Mouse (Mus musculus) Muller cell, postnatal 12 days (primary cell): ENCODE data around the gene Zfr.
A peak's percentile ranks its signal among the peaks of the same experiment; 100 is the strongest.

Source experiments
- DNase-seq: peaks from one replicate; pipeline ENCODE4 v3.0.0-alpha.2; 2015; ENCODE audit errors: inconsistent ontology term

Zfr gene

GRCm38 (mm10) chr15:12117242-12118092, at the start of gene Zfr:
Gene Zfr, plus strand, starts transcription at chr15:12117831.
- peak; percentile 95 for DNase-seq

- DNase-seq: no peak
Observed at GRCm38 (mm10) chr15:12067971-12068370, 49.7 kb upstream of the Zfr start.

DNA sequence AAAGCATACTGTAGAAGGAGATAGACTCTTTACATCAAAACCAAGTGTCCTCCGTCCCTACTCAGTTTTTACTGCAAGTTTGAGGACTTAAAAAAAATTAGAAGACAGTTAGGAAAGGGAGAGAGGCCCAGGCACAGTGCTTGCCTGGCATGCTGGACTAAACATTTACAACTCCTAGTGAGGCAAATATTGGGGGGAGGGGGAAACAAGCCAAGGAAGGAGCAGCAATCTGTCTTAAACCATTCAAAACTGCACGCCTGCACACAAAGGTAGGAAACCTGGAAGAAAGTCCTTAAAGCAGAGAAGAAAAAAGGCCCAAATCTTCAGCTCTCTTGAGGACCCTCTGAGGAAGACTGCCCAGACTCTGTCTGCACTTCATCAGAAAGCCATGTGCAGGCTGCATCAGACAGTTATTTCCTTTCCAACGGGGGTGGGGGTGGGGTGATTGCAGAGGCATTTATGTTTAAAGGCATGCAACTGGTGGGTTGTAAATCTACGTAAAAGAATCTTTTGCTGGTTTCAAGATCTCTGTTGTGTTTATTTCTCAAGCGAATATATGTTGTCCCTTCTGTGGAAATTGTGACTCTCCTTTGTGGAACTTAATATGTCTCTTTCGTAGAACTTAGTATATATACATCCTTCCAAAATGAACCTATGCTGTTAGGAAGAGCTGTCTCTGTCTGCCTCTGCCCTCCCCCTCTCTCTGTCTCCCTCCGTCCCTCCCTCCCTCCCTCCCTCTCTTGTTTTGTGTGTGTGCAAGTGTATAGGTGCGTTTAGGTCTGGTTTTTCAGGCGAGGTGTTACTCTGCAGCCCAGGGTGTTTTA, 49.0 kb upstream of the Zfr start:
- no peak for DNase-seq

GRCm38 (mm10) chr15:12072709-12073336, 44.8 kb upstream of the Zfr start:
- DNase-seq: no peak

- DNase-seq: no peak
Observed at GRCm38 (mm10) chr15:12074426-12074825, 43.2 kb upstream of the Zfr start.

DNA sequence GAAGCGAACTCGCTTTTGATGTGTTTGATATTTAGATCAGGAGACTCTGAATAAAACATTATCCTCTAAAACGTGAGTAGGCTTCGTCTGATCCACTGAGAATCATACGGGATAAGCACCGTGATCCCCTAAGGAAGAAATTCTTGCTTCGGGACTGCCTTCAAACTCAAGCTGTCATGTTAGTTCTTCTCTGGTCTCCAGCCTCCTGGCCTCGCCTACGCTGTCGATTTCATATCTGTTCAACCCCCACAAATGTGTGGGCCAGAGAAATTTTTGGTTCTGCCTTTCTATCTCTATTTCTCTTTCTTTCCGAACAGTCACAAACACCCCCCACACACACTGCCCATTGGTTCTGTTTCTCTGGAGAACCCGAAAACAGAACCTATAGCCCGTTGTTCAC, 35.3 kb upstream of the Zfr start:
- DNase-seq: no peak

GRCm38 (mm10) chr15:12084164-12084563, 33.5 kb upstream of the Zfr start:
- no peak for DNase-seq

DNA sequence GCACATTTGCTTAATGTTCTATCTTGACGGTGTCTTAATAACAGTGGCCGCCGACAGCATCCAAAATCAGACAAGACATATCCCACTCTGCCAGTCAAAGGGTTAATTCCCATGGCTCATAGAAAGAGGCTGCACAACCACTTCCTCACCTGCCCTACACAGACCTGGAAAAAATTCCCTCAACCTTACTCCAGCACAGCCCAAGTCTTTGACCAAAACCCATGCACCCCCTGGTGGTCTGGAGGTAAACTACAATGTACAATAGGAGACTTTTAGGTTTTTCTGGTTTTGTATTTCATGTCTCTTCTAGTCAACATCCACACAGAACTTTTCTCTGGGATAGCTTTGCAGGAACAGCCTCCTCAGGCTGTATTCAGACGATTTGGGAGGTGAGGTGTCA, 32.8 kb upstream of the Zfr start:
- DNase-seq: peak; percentile 32

GRCm38 (mm10) chr15:12087634-12088033, 30.0 kb upstream of the Zfr start:
- no peak for DNase-seq

- no peak for DNase-seq
Observed at GRCm38 (mm10) chr15:12088091-12088490, 29.5 kb upstream of the Zfr start.

GRCm38 (mm10) chr15:12090087-12090486, 27.5 kb upstream of the Zfr start:
- DNase-seq: no peak

DNA sequence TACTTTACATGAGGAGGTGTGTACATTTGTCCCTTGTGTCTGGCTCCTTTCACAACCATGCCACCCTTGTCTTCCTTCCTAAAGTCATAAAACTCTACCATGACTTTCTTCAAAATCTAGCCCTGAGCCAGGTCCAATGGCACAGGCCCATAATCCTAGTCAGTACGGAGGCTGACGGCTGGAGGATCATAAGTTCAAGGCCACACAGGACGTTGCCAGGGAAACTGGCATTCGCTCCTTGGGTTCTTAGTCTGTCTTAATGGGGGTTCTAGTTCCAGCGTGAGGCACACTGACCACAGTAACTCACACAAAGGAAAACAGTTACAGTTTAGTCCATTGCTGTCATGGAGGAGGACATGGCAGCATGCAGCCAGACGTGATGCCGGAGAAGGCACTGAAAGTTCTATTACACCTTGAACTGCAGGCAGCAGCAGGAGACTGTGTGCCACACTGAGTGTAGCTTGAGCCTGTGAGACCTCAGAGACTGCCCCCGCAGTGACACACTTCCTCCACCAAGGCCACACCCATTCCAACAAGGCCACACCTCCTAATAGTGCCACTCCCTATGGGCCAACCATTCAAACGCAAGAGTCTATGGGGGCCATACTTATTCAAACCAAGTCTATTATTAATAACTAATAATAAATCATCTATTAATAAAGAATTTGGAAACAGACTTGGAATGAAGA, 26.5 kb upstream of the Zfr start:
- no peak for DNase-seq

DNA sequence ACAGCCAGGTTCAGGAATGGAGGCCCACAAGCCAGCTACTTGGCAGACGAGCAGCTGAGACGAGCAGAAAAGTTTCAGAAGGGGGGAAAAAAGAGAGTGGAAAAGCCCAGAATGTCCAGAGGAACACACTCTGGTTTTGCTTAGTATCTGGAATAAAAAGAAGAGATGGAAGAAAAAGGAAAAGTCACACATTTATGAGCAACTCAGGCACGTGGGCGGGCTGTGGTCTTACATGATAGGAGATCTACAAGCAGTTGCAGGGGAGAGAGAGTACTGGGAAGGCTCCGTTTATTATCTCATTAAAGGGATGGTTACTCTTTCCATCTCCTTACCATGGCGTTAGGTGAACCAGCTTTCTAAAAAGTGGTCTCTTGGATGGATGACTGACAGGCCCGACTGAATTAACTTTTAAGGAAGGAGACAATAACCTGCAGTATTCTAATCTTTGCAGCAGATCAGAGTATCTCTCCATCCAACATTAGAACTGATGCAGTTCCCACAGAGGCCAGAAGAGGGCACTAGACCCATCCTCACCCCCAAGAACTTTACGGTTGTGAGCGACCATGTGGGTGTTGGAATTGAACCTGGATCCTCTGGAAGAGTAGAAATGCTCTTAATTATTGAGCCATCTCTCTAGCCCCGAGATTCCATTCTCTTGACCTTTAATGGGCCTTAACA, 25.7 kb upstream of the Zfr start:
- no peak for DNase-seq

GRCm38 (mm10) chr15:12093026-12093960, 24.3 kb upstream of the Zfr start:
- DNase-seq: no peak

GRCm38 (mm10) chr15:12093961-12094566, 23.6 kb upstream of the Zfr start:
- no peak for DNase-seq

GRCm38 (mm10) chr15:12096447-12096846, 21.2 kb upstream of the Zfr start:
- peak; percentile 61 for DNase-seq

DNA sequence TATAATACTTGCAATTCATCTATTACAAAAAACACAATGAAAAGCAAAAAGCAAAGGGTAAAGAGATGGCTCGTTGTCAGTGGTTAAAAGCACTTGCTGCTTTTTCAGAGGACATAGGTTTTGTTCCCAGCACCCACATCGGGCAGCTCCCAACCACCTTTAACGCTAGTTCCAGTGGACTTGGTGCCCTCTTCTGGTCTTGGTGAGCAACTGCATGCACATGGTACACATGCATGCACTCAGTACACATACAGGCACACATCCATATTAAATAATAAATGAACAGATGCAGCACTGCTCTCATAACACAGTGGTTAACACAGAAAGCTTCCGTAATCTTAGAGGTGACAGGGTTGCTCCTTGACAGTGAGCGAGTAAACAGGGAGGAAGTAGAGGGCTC, 20.3 kb upstream of the Zfr start:
- DNase-seq: no peak

DNA sequence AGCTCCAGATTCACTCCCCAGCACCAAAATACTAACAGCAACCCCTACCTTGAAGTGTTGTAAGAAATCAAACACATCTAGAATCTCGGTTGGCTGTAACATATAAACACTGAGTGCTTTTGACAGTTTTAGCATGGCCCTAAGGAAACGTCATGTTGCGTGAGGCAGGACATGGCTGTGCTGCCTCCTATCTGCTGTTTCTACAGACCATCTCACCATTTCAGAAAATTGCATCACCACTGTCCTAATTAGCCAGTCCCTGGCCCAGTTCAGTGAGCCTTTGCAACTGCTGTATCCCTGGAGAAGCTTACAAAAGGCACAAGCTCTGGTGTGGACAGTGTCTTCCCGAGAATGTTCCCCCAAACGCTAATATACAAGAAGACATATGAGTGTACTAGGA, 16.7 kb upstream of the Zfr start:
- no peak for DNase-seq

DNA sequence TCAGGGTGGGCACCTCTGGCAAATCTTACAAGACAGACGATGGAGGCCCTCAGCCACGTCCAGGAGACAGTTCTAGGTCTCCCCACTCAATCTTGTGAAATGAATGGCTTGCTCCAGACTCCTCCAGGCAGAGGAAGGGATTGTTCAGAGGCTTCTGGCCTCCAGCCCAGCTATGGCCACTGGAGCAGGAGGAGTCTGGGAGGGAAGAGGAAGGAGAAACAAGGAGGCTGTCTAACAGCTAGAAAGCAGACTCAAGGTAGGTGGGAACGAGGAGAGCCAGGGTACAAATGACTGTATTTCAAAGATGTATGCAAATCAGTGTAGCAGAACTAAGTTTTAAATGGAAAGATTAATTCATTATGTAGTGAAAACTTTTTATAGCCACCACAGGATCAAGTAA, 13.9 kb upstream of the Zfr start:
- DNase-seq: no peak

GRCm38 (mm10) chr15:12104827-12105226, 12.8 kb upstream of the Zfr start:
- no peak for DNase-seq
